Mouse (Mus musculus) kidney, adult 2 months (tissue): ENCODE measurements around the gene Kdsr. TPM values are rescaled to one million over a fixed set of nuclear protein-coding genes. Genes with fewer than 3 reads are reported as not detected.

Experiments used
- DNase-seq: peaks from one replicate; pipeline ENCODE4 v3.0.0; 2021
- H3K27ac ChIP-seq: fragments of 200-500 bp; 2 replicates; pipeline ENCODE4 v1.5.1; 2012; ENCODE audit warnings: low read depth, low read length, control low read depth, inconsistent platforms; ENCODE audit not compliant: insufficient read depth
- H3K27me3 ChIP-seq: fragments of 200-500 bp; replicated peaks from 2 replicates; pipeline ENCODE4 v1.6.1; 2012; ENCODE audit warnings: mild to moderate bottlenecking, moderate library complexity, low read length, inconsistent platforms; ENCODE audit not compliant: control insufficient read depth, insufficient read depth
- H3K36me3 ChIP-seq: fragments of 200-500 bp; 2 replicates; pipeline ENCODE4 v1.6.1; 2012; ENCODE audit warnings: mild to moderate bottlenecking, moderate library complexity, low read length, inconsistent platforms; ENCODE audit not compliant: control insufficient read depth, insufficient read depth
- H3K4me1 ChIP-seq: fragments of 200-500 bp; 2 replicates; pipeline ENCODE4 v1.6.1; 2011; ENCODE audit warnings: low read length; ENCODE audit not compliant: control insufficient read depth, insufficient read depth
- H3K4me3 ChIP-seq: fragments of 200-500 bp; 2 replicates; pipeline ENCODE4 v1.5.1; 2011; ENCODE audit warnings: mild to moderate bottlenecking, low read depth, low read length, control low read depth; ENCODE audit not compliant: insufficient read depth
- CTCF ChIP-seq: fragments of 200-500 bp; conservative IDR thresholded peaks from 2 replicates; pipeline ENCODE4 v1.5.1; 2011; ENCODE audit warnings: low read depth, mild to moderate bottlenecking, control low read depth, low read length, moderate library complexity, mixed read lengths; ENCODE audit not compliant: insufficient read depth, insufficient read length
- POLR2A ChIP-seq: fragments of 200-500 bp; IDR thresholded peaks from one replicate; pipeline ENCODE4 v1.6.1; 2011; ENCODE audit warnings: low read depth, low read length, control low read depth
- WGBS: fragments of 180-500 bp; shearing (Covaris S2); methylation state at CpG from one replicate; pipeline ENCODE4 v1.1.7; 2018; 5-methylcytosine and 5-hydroxymethylcytosine counted together
- polyA plus RNA-seq: library from polyadenylated mRNA; depleted of rRNA; stranded (reverse); fragments of >200 nt; gene quantifications from 2 replicates; pipeline ENCODE4 v1.2.3, GENCODE M21; 2012

Kdsr gene
- polyA plus RNA-seq, 1 experiment: 7.6 TPM

DNA sequence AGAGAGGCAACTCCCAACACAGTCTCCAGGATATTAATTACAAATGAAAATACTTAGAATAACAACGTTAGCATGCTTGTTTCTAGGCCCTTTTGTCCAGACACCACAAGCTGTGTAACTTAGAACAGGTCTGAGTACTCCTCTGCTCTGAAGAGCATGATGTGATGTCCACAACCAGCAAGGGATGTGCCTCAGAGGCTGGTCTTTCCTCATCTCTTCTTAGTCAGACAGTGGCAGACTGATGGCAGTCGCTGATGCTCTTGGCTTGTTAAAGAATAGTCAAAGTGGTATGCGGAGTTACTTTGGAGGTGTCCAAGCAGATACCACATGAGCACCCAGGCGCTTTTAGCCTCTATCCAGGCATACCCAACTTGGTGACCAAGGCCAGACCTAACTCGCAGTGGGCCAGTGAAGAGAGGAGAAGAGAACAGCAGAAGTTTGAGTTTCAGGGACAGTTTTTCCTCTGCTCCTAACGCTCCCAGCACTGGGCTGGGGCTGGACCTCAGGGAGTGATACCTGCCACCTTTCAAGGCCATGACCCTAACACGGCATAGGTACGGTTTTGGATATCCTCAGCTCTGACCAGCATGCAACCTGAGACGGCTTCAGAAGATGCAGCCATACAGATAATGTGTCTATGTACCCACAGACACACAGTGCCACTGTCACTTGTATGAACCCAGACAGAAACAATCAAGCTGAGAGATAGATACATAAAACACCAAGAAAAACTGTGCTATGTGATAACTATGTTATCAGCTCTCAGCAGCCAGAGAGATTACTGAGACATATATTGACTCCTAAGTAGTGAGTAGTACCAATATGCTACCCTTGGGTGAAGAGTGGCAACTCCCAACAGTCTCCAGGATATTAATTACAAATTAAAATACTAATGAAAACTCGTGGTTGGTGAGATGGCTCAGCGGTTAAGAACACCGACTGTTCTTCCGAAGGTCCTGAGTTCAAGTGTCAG is 44.1 kb downstream of the Kdsr start:
- H3K4me3 ChIP-seq: no peak overlapping the region

DNA sequence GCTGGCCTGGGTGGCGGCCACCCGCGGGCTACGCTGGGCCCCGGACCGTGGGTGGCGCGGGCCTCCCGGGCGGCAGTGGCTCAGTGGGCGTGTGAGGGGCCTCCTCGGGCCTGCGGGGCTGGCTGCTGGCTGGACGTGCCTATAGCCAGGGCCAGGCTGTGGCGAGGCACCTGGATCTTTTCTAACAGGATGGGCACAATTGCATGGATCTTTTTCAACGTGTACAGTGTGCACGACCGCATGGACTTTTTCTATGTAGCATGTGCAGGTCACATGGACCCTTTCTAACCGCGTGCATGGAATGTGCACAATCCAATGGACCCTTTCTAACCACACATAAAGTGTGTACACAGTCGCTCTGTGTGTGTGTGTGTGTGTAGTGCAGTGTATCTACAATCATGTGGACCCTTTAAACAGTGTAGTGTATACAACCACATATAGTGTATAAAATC is 45.0 kb downstream of the Kdsr start:
- WGBS: 4% methylated on average over 21 of the region's 21 CpGs
- 0 out of 2 replicates have a peak overlapping the region, but pooled peaks have one; percentile 53 for H3K27ac ChIP-seq
- peak overlapping the region; percentile 69 for H3K4me3 ChIP-seq
- TF ChIP-seq POLR2A (no peak), CTCF (no peak)
- H3K27me3 ChIP-seq: no peaks in the 10 kb centered on the region
- H3K36me3 ChIP-seq: no peaks in the 10 kb centered on the region
- DNase-seq: no peak
- no peaks in the 10 kb centered on the region; the same call in 1 of the 2 replicates for H3K4me1 ChIP-seq

More for the DNA sequence above, 44.1 kb downstream of the Kdsr start:
- Histone ChIP-seq H3K36me3 (no peaks in the 10 kb centered on the region), H3K4me1 (no peaks in the 10 kb centered on the region; the same call in 1 of the 2 replicates), H3K27ac (no peak overlapping the region), H3K27me3 (no peaks in the 10 kb centered on the region)
- WGBS: 80% methylated on average over 13 of the region's 13 CpGs
- TF ChIP-seq POLR2A (no peak), CTCF (no peak)
- no peak for DNase-seq

DNA sequence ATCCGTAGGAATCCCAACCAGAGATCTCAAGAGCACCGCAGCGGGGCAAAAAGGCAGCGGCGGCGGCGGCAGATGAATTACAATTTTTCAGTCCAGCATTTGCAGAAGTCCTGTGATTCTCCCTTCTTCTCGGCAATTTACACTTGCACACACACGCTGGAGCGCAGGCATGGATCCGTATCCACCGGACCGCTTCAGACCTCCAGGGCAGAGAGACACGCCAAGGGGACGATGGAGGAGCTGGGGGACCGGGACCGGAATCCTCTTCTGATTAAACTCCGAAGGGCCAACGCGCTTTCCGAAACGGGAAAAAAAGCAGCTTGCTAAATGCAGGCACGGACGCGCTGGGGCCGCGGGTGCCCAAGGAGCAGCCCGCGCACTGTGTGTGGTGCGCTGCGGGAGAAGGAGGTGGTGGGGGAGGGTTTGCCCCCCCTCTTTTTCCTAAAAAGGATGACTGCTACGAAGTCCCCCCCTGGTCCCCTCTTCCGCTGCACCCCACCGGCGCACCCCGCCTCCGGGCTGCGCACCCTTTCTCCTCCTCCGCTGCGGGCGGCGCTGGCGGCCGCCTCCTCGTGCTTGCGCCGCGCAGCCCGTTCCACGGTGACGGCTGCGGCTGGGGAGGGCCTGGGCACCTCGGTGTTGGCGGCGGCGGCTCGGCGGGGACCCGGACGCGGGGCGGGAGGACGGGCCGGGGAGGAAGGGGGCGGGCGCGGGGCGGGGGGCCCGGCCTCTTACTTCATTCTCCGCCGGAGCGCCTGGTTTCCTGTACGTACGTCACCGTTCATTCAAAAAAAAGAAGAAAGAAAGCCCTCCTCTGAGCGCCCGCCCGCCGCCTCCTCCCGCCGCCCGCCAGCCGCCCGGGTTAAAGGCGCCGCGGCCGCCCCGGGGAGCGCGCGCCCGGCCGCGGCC is 45.7 kb downstream of the Kdsr start, which contains the start of gene Bcl2:
Gene Bcl2 (minus strand): TSS at position 654 of the 909 bp plus-strand sequence.
- TF ChIP-seq CTCF: no peak
- TF ChIP-seq POLR2A: no peak
- peak within 1 kb of the TSS; percentile 82 for H3K4me3 ChIP-seq
- peak; percentile 88 for DNase-seq
- H3K4me1 ChIP-seq: no peaks in the 10 kb centered on the region; the same call in 1 of the 2 replicates
- no peaks in the 10 kb centered on the region for H3K27me3 ChIP-seq
- peak within 1 kb of the TSS; percentile 72 for H3K27ac ChIP-seq
- WGBS: under 1% methylated on average over 82 of the region's 95 CpGs
- no peaks in the 10 kb centered on the region for H3K36me3 ChIP-seq

DNA sequence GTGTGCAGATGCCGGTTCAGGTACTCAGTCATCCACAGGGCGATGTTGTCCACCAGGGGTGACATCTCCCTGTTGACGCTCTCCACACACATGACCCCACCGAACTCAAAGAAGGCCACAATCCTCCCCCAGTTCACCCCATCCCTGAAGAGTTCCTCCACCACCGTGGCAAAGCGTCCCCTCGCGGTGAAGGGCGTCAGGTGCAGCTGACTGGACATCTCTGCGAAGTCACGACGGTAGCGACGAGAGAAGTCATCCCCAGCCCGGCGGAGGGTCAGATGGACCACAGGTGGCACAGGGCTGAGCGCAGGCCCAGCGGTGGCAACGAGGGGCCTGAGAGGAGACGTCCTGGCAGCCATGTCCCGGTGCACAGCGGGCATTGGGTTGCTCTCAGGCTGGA is 47.2 kb downstream of the Kdsr start:
- peak; percentile 60 for DNase-seq
- Histone ChIP-seq H3K4me1 (peaks cover 7% of the 10 kb centered on the region), H3K27me3 (no peaks in the 10 kb centered on the region), H3K27ac (peak overlapping the region; percentile 20; the same call in 1 of the 2 replicates), H3K36me3 (no peaks in the 10 kb centered on the region), H3K4me3 (peak overlapping the region; percentile 62)
- TF ChIP-seq CTCF (peak; percentile 72), POLR2A (no peak)
- 6% methylated on average over 22 of the region's 22 CpGs for WGBS

DNA sequence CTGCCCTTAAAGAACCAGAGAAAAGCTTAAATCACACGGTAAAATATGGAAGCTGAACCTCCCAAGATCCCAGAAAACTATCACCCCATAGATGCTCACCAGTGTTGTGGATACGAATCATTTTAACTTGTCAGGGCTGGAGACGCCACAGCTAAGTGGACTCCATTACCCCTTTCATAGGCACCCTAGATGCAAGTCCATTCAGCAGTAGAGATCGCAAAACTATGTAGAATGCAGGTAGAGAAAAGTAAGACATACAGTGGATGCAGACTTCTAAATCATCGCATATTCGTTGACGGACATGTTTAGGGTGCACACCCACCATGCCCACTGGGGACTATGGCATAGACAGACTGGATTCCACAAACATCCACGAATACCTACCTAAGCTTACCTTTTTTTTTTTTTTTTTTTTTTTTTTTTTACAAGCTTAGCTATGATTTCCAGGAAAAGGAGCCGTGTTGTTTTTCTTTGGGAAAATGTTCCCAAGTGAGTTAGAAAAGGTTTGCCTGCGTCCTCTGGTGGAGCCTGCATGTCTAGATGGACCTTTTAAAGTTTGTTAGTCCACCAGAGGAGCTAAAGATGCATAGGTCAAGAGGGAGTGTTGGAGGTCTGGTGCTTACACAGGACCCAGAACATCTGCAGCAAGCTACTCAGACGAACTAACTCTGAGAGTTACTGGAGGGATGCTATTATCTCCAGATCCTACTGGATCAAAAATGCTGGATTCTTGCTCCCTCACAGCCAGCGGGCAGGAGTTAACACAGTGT is 48.0 kb downstream of the Kdsr start:
- H3K4me3 ChIP-seq: peak overlapping the region; percentile 62
- no peaks in the 10 kb centered on the region for H3K36me3 ChIP-seq
- TF ChIP-seq CTCF (no peak), POLR2A (no peak)
- DNase-seq: peak; percentile 60
- 32% methylated on average over 12 of the region's 12 CpGs for WGBS
- peaks cover 11% of the 10 kb centered on the region for H3K4me1 ChIP-seq
- no peaks in the 10 kb centered on the region for H3K27me3 ChIP-seq
- H3K27ac ChIP-seq: peak overlapping the region; percentile 10; the same call in 1 of the 2 replicates

DNA sequence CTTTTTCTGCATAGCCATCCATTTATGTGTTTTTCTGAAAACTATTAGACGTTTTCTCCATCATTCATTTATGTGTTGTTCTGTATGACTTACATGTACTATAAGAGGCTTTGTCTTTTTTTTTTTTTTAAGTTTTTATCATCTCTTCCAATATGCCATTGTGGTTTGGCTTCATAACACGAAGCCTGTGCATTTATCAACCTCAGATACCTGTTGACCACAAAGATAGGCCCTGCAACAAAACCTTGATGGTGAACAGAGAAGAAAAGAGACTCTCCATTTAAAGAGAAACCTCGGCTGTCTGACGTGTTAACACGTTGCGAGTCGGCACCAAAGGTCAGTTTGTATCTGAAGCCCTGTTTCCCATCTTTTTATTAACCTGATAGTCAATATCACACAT is 49.3 kb downstream of the Kdsr start:
- H3K36me3 ChIP-seq: no peaks in the 10 kb centered on the region
- peaks cover 11% of the 10 kb centered on the region for H3K4me1 ChIP-seq
- WGBS: 64% methylated on average over 7 of the region's 7 CpGs
- no peak overlapping the region for H3K4me3 ChIP-seq
- TF ChIP-seq CTCF (no peak), POLR2A (no peak)
- H3K27ac ChIP-seq: no peak overlapping the region
- H3K27me3 ChIP-seq: no peaks in the 10 kb centered on the region
- DNase-seq: no peak
